Mouse (Mus musculus) layer of hippocampus, postnatal 14 days (tissue): Measurements from ENCODE around the gene Rbm10. TPM values are rescaled to one million over a fixed set of nuclear protein-coding genes. Genes with fewer than 3 reads are reported as not detected.

Source experiments
- DNase-seq, 2 experiments: peaks; one replicate each; pipeline ENCODE4 v3.0.0; 2021 to 2022; ENCODE audit warnings: low spot score in 2 of 2, mixed read lengths in 1 of 2
- total RNA-seq, 2 experiments: library from RNA; stranded (reverse); gene quantifications; 2 replicates each; pipeline ENCODE4 v1.2.3; 2021

Gene Rbm10
- total RNA-seq, 2 experiments from 2014 or later: 38.5 to 41.7 TPM

DNA sequence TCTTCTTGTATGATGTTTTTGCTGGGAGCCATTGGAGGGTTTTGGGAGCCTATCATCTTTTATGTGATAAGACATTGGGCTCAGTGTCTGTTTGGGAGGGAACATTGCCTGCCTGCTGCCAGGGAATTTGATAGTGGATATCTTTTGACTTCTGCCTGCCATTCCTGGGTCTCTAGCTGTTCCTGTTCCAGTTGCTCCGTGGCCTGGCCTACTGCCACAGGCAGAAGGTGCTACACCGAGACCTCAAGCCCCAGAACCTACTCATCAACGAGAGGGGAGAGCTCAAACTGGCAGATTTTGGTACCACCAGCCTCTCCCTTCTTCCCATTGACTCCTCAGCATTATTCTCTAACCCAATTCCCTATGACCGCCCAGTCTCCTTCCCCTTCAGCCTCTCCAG is 78.5 kb downstream of the Rbm10 start:
- no peak for DNase-seq

Other genes starting within 250 kb of the Rbm10 start
- 1 to 10 TPM; 5.8 to 6.7 TPM for gene Jade3, start 191.8 kb upstream of the Rbm10 start, total RNA-seq
- gene Rgn, start 67.7 kb upstream of the Rbm10 start, total RNA-seq: under 1 TPM in 1 of 2 experiments, not detected in 1; 0.21 TPM
- gene Ndufb11, start 116 bp downstream of the Rbm10 start, total RNA-seq: 100 to 1,000 TPM; 169 to 189 TPM
- 100 to 1,000 TPM; 380 to 412 TPM for gene Uba1, start 40.8 kb downstream of the Rbm10 start, total RNA-seq
- gene Cdk16, start 70.5 kb downstream of the Rbm10 start, total RNA-seq: 100 to 1,000 TPM; 292 to 294 TPM
- gene Usp11, start 86.4 kb downstream of the Rbm10 start, total RNA-seq: 10 to 100 TPM; 81.9 to 82.7 TPM
- 100 to 1,000 TPM; 195 to 200 TPM for gene Araf, start 180.3 kb downstream of the Rbm10 start, total RNA-seq